Mouse (Mus musculus): Measurements from ENCODE around the gene Traf1.

- TF ChIP-seq CTCF (IDR thresholded peaks at IDR 0.05; ENCODE audit: low read depth, low read length) (no peak), TAL1 (conservative IDR thresholded peaks at IDR 0.05; ENCODE audit: low read depth, low read length) (no peak), GATA2 (IDR thresholded peaks at IDR 0.05; ENCODE audit: borderline replicate concordance, low read depth, low read length) (no peak), GATA1 (IDR thresholded peaks at IDR 0.05; ENCODE audit: borderline replicate concordance, low read length) (no peak)
Measured at GRCm38 (mm10) chr2:34989749-34990148, 28.2 kb upstream of the Traf1 start.

All from G1E (cell line).